Comparison of ENCODE assay signal across 29 mouse cellular contexts in the genomic region with DNA sequence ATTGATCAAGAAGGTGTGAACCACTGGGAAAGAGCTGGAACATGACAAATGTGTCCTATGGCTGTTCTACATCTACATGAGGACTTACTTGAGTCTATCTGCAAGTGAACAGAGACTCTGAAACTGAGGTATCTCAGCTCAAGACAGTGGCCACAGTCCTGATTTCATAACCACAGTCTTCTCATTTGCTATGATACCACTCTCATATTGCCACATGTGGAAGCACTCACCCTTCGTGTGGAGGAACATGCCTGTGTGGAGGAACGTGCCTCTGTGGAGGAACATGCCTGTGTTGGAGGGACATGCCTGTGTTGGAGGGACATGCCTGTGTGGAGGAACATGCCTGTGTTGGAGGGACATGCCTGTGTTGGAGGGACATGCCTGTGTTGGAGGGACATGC.
"Had no signal": no experiment of that assay in that cellular context is flagged by ENCODE, and none has a peak within 500 bp of the region (broad histone marks: within the 10 kb centered on the region; RNA-seq: fewer than 3 reads in every experiment).

No protein-coding gene starts in this region.

- ATAC-seq: liver, embryonic 12.5 days; liver, postnatal 0 days; lung, postnatal 0 days; midbrain, embryonic 13.5 days; midbrain, embryonic 15.5 days; midbrain, embryonic 16.5 days had no signal

- H3K27ac ChIP-seq: limb, embryonic 10.5 days; limb, embryonic 12.5 days; limb, embryonic 13.5 days; limb, embryonic 15.5 days; liver, embryonic 12.5 days; liver, embryonic 13.5 days; liver, embryonic 14.5 days; liver, embryonic 15.5 days; lung, embryonic 15.5 days; macrophage; midbrain, embryonic 10.5 days; midbrain, embryonic 12.5 days; midbrain, embryonic 13.5 days; midbrain, embryonic 15.5 days had no signal

- H3K36me3 ChIP-seq: limb, embryonic 10.5 days; limb, embryonic 12.5 days; limb, embryonic 13.5 days; limb, embryonic 15.5 days; liver, embryonic 12.5 days; liver, embryonic 13.5 days; liver, embryonic 15.5 days; lung, embryonic 15.5 days; midbrain, embryonic 10.5 days; midbrain, embryonic 12.5 days; midbrain, embryonic 13.5 days; midbrain, embryonic 15.5 days had no signal

- H3K27me3 ChIP-seq: limb, embryonic 12.5 days; limb, embryonic 13.5 days; limb, embryonic 15.5 days; liver, embryonic 12.5 days; liver, embryonic 13.5 days; liver, embryonic 15.5 days; lung, embryonic 15.5 days; megakaryocyte, embryonic 14.5 days; midbrain, embryonic 12.5 days; midbrain, embryonic 13.5 days; midbrain, embryonic 15.5 days had no signal

- DNase-seq: left cerebral cortex, postnatal 4 days; liver; liver, embryonic 13.5 days; liver, postnatal 0 days; lung, adult 18-20 months; lung, adult 2 months; lung, embryonic 14.5 days; lung, postnatal 10 days; lung, postnatal 14 days; lung, postnatal 36 days; lung, postnatal 4 days; midbrain, embryonic 14.5 days had no signal

- H3K4me1 ChIP-seq: limb, embryonic 10.5 days; limb, embryonic 12.5 days; limb, embryonic 13.5 days; limb, embryonic 15.5 days; liver, embryonic 12.5 days; liver, embryonic 13.5 days; liver, embryonic 15.5 days; lung, embryonic 15.5 days; midbrain, embryonic 10.5 days; midbrain, embryonic 12.5 days; midbrain, embryonic 13.5 days; midbrain, embryonic 15.5 days had no signal

- H3K4me3 ChIP-seq: limb, embryonic 10.5 days; limb, embryonic 12.5 days; limb, embryonic 13.5 days; limb, embryonic 15.5 days; liver, embryonic 12.5 days; liver, embryonic 13.5 days; liver, embryonic 15.5 days; lung, embryonic 15.5 days; megakaryocyte, embryonic 14.5 days; midbrain, embryonic 10.5 days; midbrain, embryonic 12.5 days; midbrain, embryonic 13.5 days; midbrain, embryonic 15.5 days; myocyte had no signal

- H3K9me3 ChIP-seq: limb, embryonic 10.5 days; limb, embryonic 12.5 days; limb, embryonic 13.5 days; limb, embryonic 15.5 days; liver, embryonic 12.5 days; liver, embryonic 13.5 days; liver, embryonic 15.5 days; lung, embryonic 15.5 days; midbrain, embryonic 10.5 days; midbrain, embryonic 12.5 days; midbrain, embryonic 13.5 days; midbrain, embryonic 15.5 days had no signal

- H3K9ac ChIP-seq: limb, embryonic 12.5 days; limb, embryonic 13.5 days; limb, embryonic 15.5 days; liver, embryonic 12.5 days; liver, embryonic 13.5 days; liver, embryonic 14.5 days; liver, embryonic 15.5 days; liver, postnatal 0 days; lung, embryonic 14.5 days; lung, embryonic 15.5 days; midbrain, embryonic 12.5 days; midbrain, embryonic 13.5 days; midbrain, embryonic 15.5 days had no signal
